11 mouse cellular contexts compared by ENCODE assay signal in the genomic region with DNA sequence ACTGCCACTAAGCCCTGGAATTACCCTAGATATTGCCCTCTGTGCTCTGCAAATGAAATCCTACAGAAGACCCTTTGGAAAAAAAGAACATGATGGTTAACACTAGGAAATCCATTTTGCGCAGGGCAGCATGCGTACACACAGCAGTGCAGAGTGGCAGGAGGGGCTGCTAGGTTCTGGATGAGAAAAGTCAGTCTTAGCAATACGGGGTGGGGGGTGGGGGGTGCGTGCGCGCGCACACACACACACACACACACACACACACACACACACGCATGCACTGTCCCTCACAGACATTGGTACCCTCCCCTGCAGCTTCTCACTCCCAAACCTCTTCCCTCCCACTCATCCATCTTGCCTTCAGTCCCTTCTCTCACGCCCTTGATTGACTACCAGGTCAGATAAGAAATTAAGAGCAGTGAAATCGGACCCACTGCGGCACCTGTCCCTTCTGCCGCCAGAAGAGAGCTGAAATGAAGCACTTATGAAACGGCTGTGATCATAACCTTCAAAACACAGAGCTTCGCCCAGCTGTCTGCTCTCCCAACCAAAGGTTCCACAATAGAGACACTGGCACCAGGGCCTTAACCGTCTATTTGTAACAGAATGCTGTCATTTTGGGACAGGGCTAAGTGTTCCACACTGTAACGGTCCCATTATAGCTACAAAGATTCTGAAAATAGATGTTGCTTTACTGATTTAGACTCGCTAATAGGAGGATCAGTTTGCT.
A peak's percentile ranks its signal among the peaks of the same experiment; 100 is the strongest.
DNase-seq lines count a peak whose midpoint lies in the region; ATAC-seq and TF ChIP-seq lines count a peak whose summit lies in the region.
"Had no signal": no experiment of that assay in that cellular context is flagged by ENCODE, and none has a peak within 500 bp of the region (broad histone marks: within the 10 kb centered on the region; RNA-seq: fewer than 3 reads in every experiment).

No protein-coding gene starts in this region.

- intact Hi-C loops in gastrocnemius, adult 2 months (cut with DNase I), result no loop called here

- H3K4me2 ChIP-seq in kidney, postnatal 0 days (ENCODE audit: low read length), result peak overlapping the region; percentile 37

- TF ChIP-seq CTCF in gastrocnemius, adult 2 months (IDR thresholded peaks at IDR 0.05), result no peak
- TF ChIP-seq CTCF in kidney, postnatal 0 days (IDR thresholded peaks at IDR 0.05; ENCODE audit: low read depth), result no peak
- no peak for TF ChIP-seq CTCF in kidney, adult 2 months (conservative IDR thresholded peaks at IDR 0.05; ENCODE audit: insufficient read depth, insufficient read length, low read depth, low read length)

- WGBS in kidney, postnatal 0 days, result 45% methylated on average over 17 of the region's 17 CpGs
- WGBS in kidney, adult 2 months, result 41% methylated on average over 17 of the region's 17 CpGs

- TF ChIP-seq POLR2A in kidney, adult 2 months (IDR thresholded peaks at IDR 0.05; ENCODE audit: low read depth, low read length), result no peak

- H3K27ac ChIP-seq in gastrocnemius, adult 2 months, result peak overlapping the region; percentile 75
- H3K27ac ChIP-seq in kidney, postnatal 0 days, result no peak overlapping the region
- no peak overlapping the region for H3K27ac ChIP-seq in kidney, adult 2 months (ENCODE audit: insufficient read depth, low read depth, low read length)

- H3K9ac ChIP-seq in kidney, postnatal 0 days (ENCODE audit: low read depth, low read length), result no peak overlapping the region
- H3K9ac ChIP-seq: liver, postnatal 0 days had no signal

- H3K9me3 ChIP-seq in kidney, postnatal 0 days (replicated peaks; ENCODE audit: low read length), result no peaks in the 10 kb centered on the region

- H3K36me3 ChIP-seq in kidney, postnatal 0 days (ENCODE audit: insufficient read depth, low read length), result no peaks in the 10 kb centered on the region
- no peaks in the 10 kb centered on the region for H3K36me3 ChIP-seq in kidney, adult 2 months (ENCODE audit: control insufficient read depth, insufficient read depth, low read length)

- peak overlapping the region; percentile 62 for H3K4me3 ChIP-seq in gastrocnemius, adult 2 months
- no peak overlapping the region for H3K4me3 ChIP-seq in kidney, postnatal 0 days (replicated peaks; ENCODE audit: low read depth, low read length)
- no peak overlapping the region for H3K4me3 ChIP-seq in kidney, adult 2 months (ENCODE audit: insufficient read depth, low read depth, low read length)

- H3K4me1 ChIP-seq in kidney, postnatal 0 days (replicated peaks; ENCODE audit: insufficient read depth, low read length), result no peaks in the 10 kb centered on the region
- no peaks in the 10 kb centered on the region for H3K4me1 ChIP-seq in kidney, adult 2 months (ENCODE audit: control insufficient read depth, insufficient read depth, low read length)

- no peaks in the 10 kb centered on the region for H3K27me3 ChIP-seq in kidney, postnatal 0 days (ENCODE audit: insufficient read depth, low read length)
- no peaks in the 10 kb centered on the region for H3K27me3 ChIP-seq in kidney, adult 2 months (replicated peaks; ENCODE audit: control insufficient read depth, insufficient read depth, low read length)

- no peak; the same call in 1 of the 2 replicates for ATAC-seq in kidney, postnatal 0 days (replicated peaks; ENCODE audit: low FRiP score, low read depth)
- ATAC-seq: liver, postnatal 0 days had no signal

- DNase-seq in gastrocnemius, adult 2 months, result peak; percentile 53
- no peak for DNase-seq in gastrocnemius, postnatal 4 days (ENCODE audit: low spot score in 2 of 2)
- no peak for DNase-seq in kidney, postnatal 0 days (ENCODE audit: low spot score)
- no peak for DNase-seq in kidney, adult 2 months
- peak; percentile 7 for DNase-seq in brain, adult 2 months (ENCODE audit: low read depth, low spot score)
- DNase-seq in layer of hippocampus, adult 9-10 months (ENCODE audit: low spot score), result peak; percentile 2
- DNase-seq in thymus, postnatal 4 days, result no peak
- DNase-seq in cerebellum, adult 9-10 months, result no peak
- DNase-seq: cerebellum, adult 18-20 months; liver, postnatal 0 days; thymus, postnatal 36 days had no signal

Comparison
In these comparisons a context has a peak if more than half of its experiments do, and no peak if none do; other contexts are left out.
1. DNase-seq: peak in gastrocnemius, adult 2 months (single experiment), brain, adult 2 months (single experiment) and layer of hippocampus, adult 9-10 months (single experiment); none in gastrocnemius, postnatal 4 days (0 of 2), kidney, postnatal 0 days (single experiment), kidney, adult 2 months (single experiment), thymus, postnatal 4 days (single experiment) and cerebellum, adult 9-10 months (single experiment).